Mouse (Mus musculus): ENCODE measurements around the gene Ttll10. TPM values are rescaled to one million over a fixed set of nuclear protein-coding genes. Genes with fewer than 3 reads are reported as not detected.

The Ttll10 gene
- polyA plus RNA-seq, 1 experiment from 2014 or later = not detected

DNA sequence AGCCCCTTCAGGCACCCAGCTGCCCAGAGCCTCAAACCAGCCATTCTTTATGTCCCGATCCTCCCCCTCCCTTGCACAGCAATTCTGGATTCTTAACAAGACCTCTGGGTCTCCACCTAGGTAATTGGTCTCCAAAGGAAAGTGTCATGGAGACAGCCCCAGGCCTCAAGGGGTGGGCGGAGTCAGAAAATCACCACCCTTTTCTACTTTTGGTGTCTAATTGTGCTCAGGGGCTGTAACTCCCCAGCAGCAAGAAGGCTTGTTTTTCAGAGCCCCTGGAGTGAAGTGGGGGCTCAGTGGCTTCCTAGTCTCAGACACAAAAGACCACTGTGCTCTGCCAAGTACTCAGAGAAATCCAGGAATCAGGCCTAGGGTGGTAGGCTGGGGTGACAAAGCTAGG, 11.5 kb upstream of the Ttll10 start:
- 57% methylated on average over 2 of the region's 2 CpGs for WGBS
- H3K4me3 ChIP-seq (ENCODE audit: low read depth, low read length) = no peak overlapping the region
- no peaks in the 10 kb centered on the region for H3K36me3 ChIP-seq (ENCODE audit: control insufficient read depth, insufficient read depth, low read length)
- peaks cover 3% of the 10 kb centered on the region; the same call in 1 of the 2 replicates for H3K4me1 ChIP-seq (ENCODE audit: control insufficient read depth, insufficient read depth, low read length)
- H3K4me2 ChIP-seq (ENCODE audit: low read length) = no peak overlapping the region
- no peak for ATAC-seq
- H3K27me3 ChIP-seq (ENCODE audit: control insufficient read depth, insufficient read depth, low read depth, low read length) = no peaks in the 10 kb centered on the region
- H3K27ac ChIP-seq (ENCODE audit: low read length) = no peak overlapping the region
- H3K9ac ChIP-seq (ENCODE audit: low read depth, low read length) = no peak overlapping the region
- H3K9me3 ChIP-seq (replicated peaks; ENCODE audit: control insufficient read depth, low read length, poor library complexity, severe bottlenecking) = no peaks in the 10 kb centered on the region

DNA sequence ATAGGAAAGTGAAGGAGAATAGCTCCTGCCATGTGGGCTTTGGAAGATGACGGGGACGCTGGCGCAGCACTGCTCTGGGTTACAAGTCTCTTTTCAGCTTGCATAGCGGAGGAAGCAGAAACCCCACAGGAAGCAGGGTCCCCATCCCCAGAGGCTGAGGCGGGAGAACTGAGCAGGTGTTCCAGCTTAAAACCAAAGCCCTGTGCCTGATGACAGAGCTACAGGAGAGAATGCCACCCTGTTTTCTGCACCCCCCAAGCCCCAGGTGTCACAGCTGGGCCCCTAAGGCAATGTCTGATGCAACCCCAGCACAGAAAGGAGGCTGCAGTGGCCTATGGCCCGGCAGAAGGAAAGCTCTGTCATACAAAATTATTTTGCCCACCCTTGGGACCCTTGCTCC, 11.1 kb upstream of the Ttll10 start:
- 32% methylated on average over 6 of the region's 6 CpGs for WGBS
- ATAC-seq = no peak
- Histone ChIP-seq H3K27ac (ENCODE audit: low read length) (no peak overlapping the region), H3K27me3 (ENCODE audit: control insufficient read depth, insufficient read depth, low read depth, low read length) (no peaks in the 10 kb centered on the region), H3K4me3 (ENCODE audit: low read depth, low read length) (no peak overlapping the region), H3K4me2 (ENCODE audit: low read length) (no peak overlapping the region), H3K4me1 (ENCODE audit: control insufficient read depth, insufficient read depth, low read length) (peaks cover 3% of the 10 kb centered on the region; the same call in 1 of the 2 replicates), H3K9me3 (replicated peaks; ENCODE audit: control insufficient read depth, low read length, poor library complexity, severe bottlenecking) (no peaks in the 10 kb centered on the region), H3K36me3 (ENCODE audit: control insufficient read depth, insufficient read depth, low read length) (no peaks in the 10 kb centered on the region), H3K9ac (ENCODE audit: low read depth, low read length) (peak overlapping the region; percentile 4; the same call in 1 of the 2 replicates)

DNA sequence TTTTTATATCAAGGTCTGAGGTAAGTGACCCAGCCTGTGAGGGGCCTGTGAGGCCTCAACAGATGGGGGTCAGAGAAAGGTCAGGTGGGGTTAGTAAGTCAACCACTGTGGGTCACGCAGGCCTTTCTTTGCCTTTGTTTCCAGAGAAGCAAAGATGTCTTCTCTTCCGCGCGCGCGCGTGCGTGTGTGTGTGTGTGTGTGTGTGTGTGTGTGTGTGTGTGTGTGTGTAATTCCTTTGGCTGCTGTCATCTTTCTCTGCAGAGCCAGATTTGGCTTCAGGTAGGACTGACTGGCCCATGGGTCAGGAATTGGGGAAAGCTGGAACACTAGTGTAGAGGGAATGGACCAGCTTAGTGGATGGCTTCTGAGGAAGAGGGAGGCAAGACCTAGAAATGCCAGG, 10.5 kb upstream of the Ttll10 start:
- H3K4me1 ChIP-seq (ENCODE audit: control insufficient read depth, insufficient read depth, low read length) = peaks cover 3% of the 10 kb centered on the region; the same call in 1 of the 2 replicates

DNA sequence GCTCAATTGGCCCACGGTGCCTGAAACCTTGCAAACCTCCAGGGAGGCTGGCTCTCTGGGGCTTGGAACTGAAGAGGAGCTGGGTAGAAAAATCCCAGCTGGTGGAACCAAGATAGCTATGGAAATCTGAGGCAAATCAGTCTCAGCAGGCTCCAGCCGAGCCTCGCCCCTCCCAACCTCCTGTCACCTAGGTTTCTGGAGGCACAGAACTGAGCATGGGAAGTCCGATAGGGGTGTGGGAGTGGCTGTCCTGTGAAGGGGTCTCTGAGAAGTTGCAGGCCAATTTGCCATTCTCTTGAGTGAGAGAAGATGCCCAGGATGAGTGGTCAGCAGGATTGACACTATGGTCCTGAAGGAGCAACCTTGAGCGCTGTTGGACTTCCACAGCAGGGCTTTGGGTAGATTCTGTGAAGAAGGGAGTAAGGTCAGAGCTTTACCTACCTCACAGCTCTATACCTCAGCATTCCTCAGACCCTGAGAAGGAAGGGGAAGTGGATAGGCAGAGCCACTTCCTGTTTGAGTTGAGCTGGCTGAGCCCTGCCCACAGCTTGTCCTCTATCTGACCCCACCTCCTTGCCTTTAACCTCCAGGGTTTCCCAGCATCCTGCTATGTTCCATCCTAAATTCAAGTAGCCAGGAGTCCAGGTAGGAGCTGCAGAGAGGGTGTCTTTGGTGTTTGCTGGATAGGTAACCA, 8.2 kb upstream of the Ttll10 start:
- Histone ChIP-seq H3K9ac (ENCODE audit: low read depth, low read length) (no peak overlapping the region), H3K4me1 (ENCODE audit: control insufficient read depth, insufficient read depth, low read length) (peaks cover 9% of the 10 kb centered on the region), H3K27me3 (ENCODE audit: control insufficient read depth, insufficient read depth, low read depth, low read length) (no peaks in the 10 kb centered on the region), H3K4me2 (ENCODE audit: low read length) (no peak overlapping the region), H3K36me3 (ENCODE audit: control insufficient read depth, insufficient read depth, low read length) (no peaks in the 10 kb centered on the region), H3K4me3 (ENCODE audit: low read depth, low read length) (no peak overlapping the region), H3K27ac (ENCODE audit: low read length) (no peak overlapping the region), H3K9me3 (replicated peaks; ENCODE audit: control insufficient read depth, low read length, poor library complexity, severe bottlenecking) (no peaks in the 10 kb centered on the region)
- 81% methylated on average over 5 of the region's 5 CpGs for WGBS
- ATAC-seq = no peak

More for the DNA sequence above, 10.5 kb upstream of the Ttll10 start:
- Histone ChIP-seq H3K36me3 (ENCODE audit: control insufficient read depth, insufficient read depth, low read length) (no peaks in the 10 kb centered on the region), H3K27me3 (ENCODE audit: control insufficient read depth, insufficient read depth, low read depth, low read length) (no peaks in the 10 kb centered on the region), H3K27ac (ENCODE audit: low read length) (no peak overlapping the region), H3K4me3 (ENCODE audit: low read depth, low read length) (no peak overlapping the region), H3K9ac (ENCODE audit: low read depth, low read length) (no peak overlapping the region), H3K4me2 (ENCODE audit: low read length) (no peak overlapping the region), H3K9me3 (replicated peaks; ENCODE audit: control insufficient read depth, low read length, poor library complexity, severe bottlenecking) (no peaks in the 10 kb centered on the region)
- no peak for ATAC-seq
- WGBS = 85% methylated on average over 8 of the region's 8 CpGs

DNA sequence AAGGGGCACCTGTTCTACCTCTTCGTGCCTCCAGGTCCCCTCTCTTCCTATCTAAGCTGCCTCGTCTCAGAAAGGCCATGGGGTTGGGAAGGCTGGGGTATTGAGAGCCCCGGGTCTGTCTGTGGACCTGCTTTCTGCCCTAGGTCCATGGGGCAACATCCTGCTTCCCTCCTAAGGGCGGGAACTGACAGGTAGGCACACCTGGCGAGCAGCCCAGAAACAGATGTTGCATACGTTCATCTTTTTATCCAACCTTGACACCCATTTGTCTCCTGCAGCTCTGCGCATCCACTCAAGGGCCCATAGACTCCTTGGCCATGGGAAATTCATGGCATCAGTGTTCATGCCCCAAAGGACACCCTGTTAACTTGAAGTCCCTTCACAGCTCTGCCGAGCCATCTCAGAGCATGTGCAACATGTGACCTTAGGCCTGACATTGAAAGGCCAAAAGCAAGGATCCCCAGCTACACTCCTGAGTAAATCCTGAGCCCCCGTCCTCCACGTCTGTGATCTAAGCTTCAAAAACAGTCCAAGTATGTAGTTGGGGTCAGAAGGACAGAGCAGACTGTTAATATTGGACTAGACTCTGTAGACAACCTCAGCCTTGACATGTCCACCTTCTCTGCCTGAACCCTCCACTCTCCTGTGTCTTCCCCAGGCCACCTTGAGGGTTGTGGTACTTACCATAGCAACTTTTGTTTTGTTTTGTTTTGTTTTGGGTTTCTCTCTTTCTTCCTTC, 6.1 kb upstream of the Ttll10 start:
- Histone ChIP-seq H3K9ac (ENCODE audit: low read depth, low read length) (no peak overlapping the region), H3K36me3 (ENCODE audit: control insufficient read depth, insufficient read depth, low read length) (no peaks in the 10 kb centered on the region), H3K9me3 (replicated peaks; ENCODE audit: control insufficient read depth, low read length, poor library complexity, severe bottlenecking) (no peaks in the 10 kb centered on the region), H3K4me2 (ENCODE audit: low read length) (no peak overlapping the region), H3K27me3 (ENCODE audit: control insufficient read depth, insufficient read depth, low read depth, low read length) (no peaks in the 10 kb centered on the region), H3K4me1 (ENCODE audit: control insufficient read depth, insufficient read depth, low read length) (peaks cover 6% of the 10 kb centered on the region; the same call in 1 of the 2 replicates), H3K27ac (ENCODE audit: low read length) (no peak overlapping the region), H3K4me3 (ENCODE audit: low read depth, low read length) (no peak overlapping the region)
- WGBS = 89% methylated on average over 10 of the region's 10 CpGs
- no peak for ATAC-seq

DNA sequence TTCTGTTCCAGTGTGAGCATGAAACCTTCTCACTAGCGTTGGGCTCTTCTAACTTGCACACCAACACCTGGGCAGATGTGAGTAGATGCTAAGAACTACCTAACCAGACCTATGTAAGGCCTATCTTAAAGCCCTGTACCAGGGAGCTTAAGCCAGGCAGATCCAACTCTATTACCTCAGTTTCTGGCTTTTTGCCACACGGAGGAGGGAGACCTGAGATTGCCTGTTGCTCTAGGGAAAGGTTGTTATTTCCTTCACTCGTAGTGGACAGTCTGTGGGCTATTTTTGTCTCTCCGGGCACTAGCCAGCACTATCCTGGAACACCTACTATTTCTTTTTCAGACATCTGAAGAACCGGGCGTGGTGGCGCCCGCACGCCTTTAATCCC, 5.3 kb upstream of the Ttll10 start:
- Histone ChIP-seq H3K9ac (ENCODE audit: low read depth, low read length) (no peak overlapping the region), H3K36me3 (ENCODE audit: control insufficient read depth, insufficient read depth, low read length) (no peaks in the 10 kb centered on the region), H3K27ac (ENCODE audit: low read length) (no peak overlapping the region; the same call in 1 of the 2 replicates), H3K4me2 (ENCODE audit: low read length) (no peak overlapping the region), H3K4me1 (ENCODE audit: control insufficient read depth, insufficient read depth, low read length) (peaks cover 6% of the 10 kb centered on the region; the same call in 1 of the 2 replicates), H3K4me3 (ENCODE audit: low read depth, low read length) (no peak overlapping the region), H3K9me3 (replicated peaks; ENCODE audit: control insufficient read depth, low read length, poor library complexity, severe bottlenecking) (no peaks in the 10 kb centered on the region), H3K27me3 (ENCODE audit: control insufficient read depth, insufficient read depth, low read depth, low read length) (no peaks in the 10 kb centered on the region)
- ATAC-seq = no peak
- WGBS = 79% methylated on average over 9 of the region's 9 CpGs

DNA sequence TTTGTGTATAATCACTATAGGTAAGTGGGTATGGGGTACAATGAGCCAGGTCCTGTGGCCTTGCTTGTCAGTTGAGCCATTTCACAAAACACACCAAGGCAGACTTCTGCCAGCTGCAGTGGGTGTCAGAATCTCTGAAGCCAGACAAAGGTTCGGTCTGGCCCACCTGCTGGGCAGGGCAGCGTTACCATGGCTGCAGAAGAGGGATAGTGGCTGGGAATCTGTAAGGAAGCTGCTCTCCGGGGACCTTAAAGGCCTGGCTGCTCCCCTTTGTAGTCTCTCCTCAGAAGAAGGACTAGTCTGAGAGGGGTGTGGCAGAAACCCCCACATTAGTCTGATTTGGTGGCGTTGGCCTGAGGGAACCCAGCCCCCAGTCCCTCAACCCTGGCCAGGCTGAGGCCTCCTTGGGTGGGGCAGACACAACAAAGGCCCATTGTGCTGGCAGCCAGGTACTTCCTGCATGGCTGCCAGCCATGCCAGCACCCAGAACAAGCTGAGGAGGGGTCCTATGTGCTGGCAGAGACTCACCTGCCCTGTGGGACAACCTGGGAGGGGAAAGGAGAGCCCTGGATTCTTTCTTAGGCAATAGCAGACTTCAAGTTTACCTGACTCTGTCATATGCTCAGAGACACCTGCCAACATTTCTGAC, 4.8 kb upstream of the Ttll10 start:
- no peaks in the 10 kb centered on the region for H3K36me3 ChIP-seq (ENCODE audit: control insufficient read depth, insufficient read depth, low read length)
- no peak for ATAC-seq
- peaks cover 6% of the 10 kb centered on the region; the same call in 1 of the 2 replicates for H3K4me1 ChIP-seq (ENCODE audit: control insufficient read depth, insufficient read depth, low read length)
- no peaks in the 10 kb centered on the region for H3K9me3 ChIP-seq (replicated peaks; ENCODE audit: control insufficient read depth, low read length, poor library complexity, severe bottlenecking)
- H3K4me3 ChIP-seq (ENCODE audit: low read depth, low read length) = no peak overlapping the region
- H3K27me3 ChIP-seq (ENCODE audit: control insufficient read depth, insufficient read depth, low read depth, low read length) = no peaks in the 10 kb centered on the region
- peak overlapping the region; percentile 20; the same call in 1 of the 2 replicates for H3K9ac ChIP-seq (ENCODE audit: low read depth, low read length)
- peak overlapping the region; percentile 33; the same call in 1 of the 2 replicates for H3K27ac ChIP-seq (ENCODE audit: low read length)
- WGBS = 3% methylated on average over 4 of the region's 4 CpGs
- H3K4me2 ChIP-seq (ENCODE audit: low read length) = no peak overlapping the region

DNA sequence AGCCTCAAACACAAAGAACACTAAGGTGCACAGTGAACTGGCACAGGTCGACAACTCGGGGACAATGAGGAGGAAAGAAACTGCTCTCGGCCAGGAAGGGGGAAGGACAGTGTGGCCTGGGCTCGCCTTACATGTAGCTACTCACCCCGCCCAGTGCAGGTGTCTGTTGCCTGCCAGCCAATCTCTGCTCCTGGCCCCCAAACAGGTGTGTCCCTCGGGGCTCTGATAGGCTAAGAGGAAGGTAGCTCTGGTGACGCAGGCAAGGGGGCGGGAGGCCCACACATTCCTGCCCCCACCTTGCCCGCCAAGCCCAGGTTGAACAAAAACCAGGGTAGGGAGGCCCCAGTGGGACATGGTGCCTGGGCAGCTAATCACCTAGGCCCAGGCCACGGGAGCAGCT, 499 bp upstream of the Ttll10 start:
- Histone ChIP-seq H3K4me1 (ENCODE audit: control insufficient read depth, insufficient read depth, low read length) (peaks cover 6% of the 10 kb centered on the region; the same call in 1 of the 2 replicates), H3K36me3 (ENCODE audit: control insufficient read depth, insufficient read depth, low read length) (no peaks in the 10 kb centered on the region), H3K9ac (ENCODE audit: low read depth, low read length) (no peak overlapping the region), H3K9me3 (replicated peaks; ENCODE audit: control insufficient read depth, low read length, poor library complexity, severe bottlenecking) (no peaks in the 10 kb centered on the region), H3K4me3 (ENCODE audit: low read depth, low read length) (no peak overlapping the region), H3K27ac (ENCODE audit: low read length) (no peak overlapping the region), H3K4me2 (ENCODE audit: low read length) (no peak overlapping the region), H3K27me3 (ENCODE audit: control insufficient read depth, insufficient read depth, low read depth, low read length) (no peaks in the 10 kb centered on the region)
- 47% methylated on average over 10 of the region's 10 CpGs for WGBS
- no peak for ATAC-seq

DNA sequence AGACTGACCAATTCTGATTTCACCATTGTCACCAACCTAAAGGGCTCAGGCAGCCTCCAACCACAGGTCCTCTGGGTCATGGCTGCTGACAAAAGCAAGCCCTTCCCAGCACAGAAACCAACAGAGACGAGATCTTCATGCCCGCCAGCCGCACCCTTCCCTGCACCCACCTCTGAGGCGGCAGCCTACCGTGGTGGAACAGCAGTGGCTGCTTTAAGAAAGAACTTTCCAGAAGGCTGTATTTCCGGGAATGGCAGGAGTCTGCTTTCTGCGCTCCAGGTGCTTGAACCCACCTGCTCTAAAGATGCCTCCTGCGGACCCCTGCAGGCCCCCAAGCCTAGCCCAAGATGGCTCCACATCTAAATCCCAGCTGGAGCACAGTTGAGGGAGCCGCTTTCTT, 388 bp downstream of the Ttll10 start:
- no peaks in the 10 kb centered on the region for H3K27me3 ChIP-seq (ENCODE audit: control insufficient read depth, insufficient read depth, low read depth, low read length)
- H3K4me2 ChIP-seq (ENCODE audit: low read length) = no peak overlapping the region
- no peaks in the 10 kb centered on the region for H3K36me3 ChIP-seq (ENCODE audit: control insufficient read depth, insufficient read depth, low read length)
- no peaks in the 10 kb centered on the region for H3K9me3 ChIP-seq (replicated peaks; ENCODE audit: control insufficient read depth, low read length, poor library complexity, severe bottlenecking)
- 81% methylated on average over 9 of the region's 9 CpGs for WGBS
- no peak for ATAC-seq
- peaks cover 2% of the 10 kb centered on the region; the same call in 1 of the 2 replicates for H3K4me1 ChIP-seq (ENCODE audit: control insufficient read depth, insufficient read depth, low read length)
- no peak overlapping the region for H3K4me3 ChIP-seq (ENCODE audit: low read depth, low read length)
- H3K9ac ChIP-seq (ENCODE audit: low read depth, low read length) = no peak overlapping the region
- H3K27ac ChIP-seq (ENCODE audit: low read length) = no peak overlapping the region
